Mouse (Mus musculus) intestine, postnatal 0 days (tissue): Measurements from ENCODE around the gene 4933427D14Rik. TPM values are rescaled to one million over a fixed set of nuclear protein-coding genes. Genes with fewer than 3 reads are reported as not detected.

Experiments used
- ATAC-seq: fragments of 200-750 bp; cut with Nextera tagmentation; 2 replicates; pipeline ENCODE4 v1.8.0; 2017; ENCODE audit warnings: mild to moderate bottlenecking, moderate TSS enrichment, moderate library complexity
- H3K27ac ChIP-seq: fragments of 300-500 bp; sonication (generic); 2 replicates; pipeline ENCODE4 v1.5.1; 2014; ENCODE audit warnings: mild to moderate bottlenecking, low read depth, low read length, moderate library complexity
- H3K27me3 ChIP-seq: fragments of 300-500 bp; sonication (generic); replicated peaks from 2 replicates; pipeline ENCODE4 v1.6.1; 2014; ENCODE audit warnings: low read length, mixed read lengths; ENCODE audit not compliant: control insufficient read depth, insufficient read depth
- H3K36me3 ChIP-seq: fragments of 300-500 bp; sonication (generic); 2 replicates; pipeline ENCODE4 v1.6.1; 2014; ENCODE audit warnings: mild to moderate bottlenecking, moderate library complexity; ENCODE audit not compliant: control insufficient read depth, insufficient read depth
- H3K4me1 ChIP-seq: fragments of 300-500 bp; sonication (generic); replicated peaks from 2 replicates; pipeline ENCODE4 v1.6.1; 2014; ENCODE audit warnings: antibody characterized with exemption, low read length, mixed read lengths; ENCODE audit not compliant: control insufficient read depth, insufficient read depth
- H3K4me2 ChIP-seq: fragments of 300-500 bp; sonication (generic); replicated peaks from 2 replicates; pipeline ENCODE4 v1.6.1; 2014; ENCODE audit warnings: low read depth, mild to moderate bottlenecking, moderate library complexity
- H3K4me3 ChIP-seq: fragments of 300-500 bp; sonication (generic); 2 replicates; pipeline ENCODE4 v1.5.1; 2014; ENCODE audit warnings: low read depth, low read length
- H3K9ac ChIP-seq: fragments of 300-500 bp; sonication (generic); 2 replicates; pipeline ENCODE4 v1.6.1; 2014; ENCODE audit warnings: mild to moderate bottlenecking, low read depth, low read length
- H3K9me3 ChIP-seq: fragments of 300-500 bp; sonication (generic); 2 replicates; pipeline ENCODE4 v1.6.1; 2016; ENCODE audit warnings: mixed run types; ENCODE audit not compliant: control insufficient read depth
- CTCF ChIP-seq: sonication (generic); IDR thresholded peaks from 2 replicates; pipeline ENCODE4 v1.5.1; 2016; ENCODE audit warnings: low read depth, mild to moderate bottlenecking, control low read depth, antibody characterized with exemption, moderate library complexity
- WGBS: fragments of 180-500 bp; shearing (Covaris S2); extraction: QIAGEN DNeasy Blood & Tissue Kit; methylation state at CpG from one replicate; pipeline ENCODE4 v1.1.7; 2014; 5-methylcytosine and 5-hydroxymethylcytosine counted together
- polyA plus RNA-seq: library from polyadenylated mRNA; unstranded; fragments of >200 nt; fragmentation: Nextera tagmentation; extraction: Ambion mirVana; gene quantifications from 2 replicates; pipeline ENCODE4 v1.2.1, GENCODE M21; 2015

4933427D14Rik gene
- polyA plus RNA-seq = 4.3 and 4.8 TPM in 2 replicates

DNA sequence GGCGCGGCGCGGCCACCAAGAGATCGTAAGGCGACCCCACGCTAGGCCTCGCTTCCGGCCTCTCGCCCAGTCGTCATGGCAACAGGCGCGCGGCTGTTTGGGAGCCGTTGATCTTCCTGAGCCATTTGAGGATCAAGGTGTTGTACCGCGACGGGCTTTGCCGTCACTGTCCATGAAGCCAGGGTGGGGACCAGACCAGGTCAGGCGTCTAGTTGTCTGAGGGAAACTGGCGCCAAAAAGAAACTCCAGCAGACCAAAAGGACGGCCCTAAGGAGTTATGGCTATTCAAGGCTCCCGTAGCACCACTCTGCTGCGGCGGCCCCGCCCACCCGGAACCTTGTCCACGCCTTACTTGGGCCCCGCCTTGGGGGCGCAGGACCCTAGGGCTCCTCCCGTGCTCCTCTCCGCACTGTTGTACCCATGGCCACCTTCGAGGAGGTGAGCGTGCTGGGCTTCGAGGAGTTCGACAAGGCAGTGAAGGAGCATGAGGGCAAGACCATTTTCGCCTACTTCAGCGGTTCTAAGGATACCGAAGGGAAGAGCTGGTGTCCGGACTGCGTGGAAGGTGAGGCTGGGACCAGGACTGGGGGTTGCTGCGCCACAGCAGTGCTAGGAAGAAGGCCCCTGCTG, at the start of gene 4933427D14Rik, which contains the start of gene Txndc17:
Gene 4933427D14Rik (minus strand): TSS at position 256 of the 630 bp plus-strand sequence.
Gene Txndc17 (plus strand): TSS at position 344 of the 630 bp plus-strand sequence.
- peak within 1 kb of the TSS; percentile 89 for H3K4me2 ChIP-seq
- H3K36me3 ChIP-seq = peaks cover 24% of the 10 kb centered on the region
- peak within 1 kb of the TSS; percentile 67 for H3K9ac ChIP-seq
- H3K9me3 ChIP-seq = no peaks in the 10 kb centered on the region
- peak within 1 kb of the TSS; percentile 89 for H3K4me3 ChIP-seq
- peak; percentile 88 for ATAC-seq
- H3K27me3 ChIP-seq = no peaks in the 10 kb centered on the region
- 0 out of 2 replicates have a peak, but pooled peaks cover 5% of the 10 kb centered on the region for H3K4me1 ChIP-seq
- peak within 1 kb of the TSS; percentile 91 for H3K27ac ChIP-seq
- 0 out of 2 replicates have a peak, but pooled peaks have one; percentile 16 for TF ChIP-seq CTCF
- WGBS = under 1% methylated on average over 42 of the region's 42 CpGs

DNA sequence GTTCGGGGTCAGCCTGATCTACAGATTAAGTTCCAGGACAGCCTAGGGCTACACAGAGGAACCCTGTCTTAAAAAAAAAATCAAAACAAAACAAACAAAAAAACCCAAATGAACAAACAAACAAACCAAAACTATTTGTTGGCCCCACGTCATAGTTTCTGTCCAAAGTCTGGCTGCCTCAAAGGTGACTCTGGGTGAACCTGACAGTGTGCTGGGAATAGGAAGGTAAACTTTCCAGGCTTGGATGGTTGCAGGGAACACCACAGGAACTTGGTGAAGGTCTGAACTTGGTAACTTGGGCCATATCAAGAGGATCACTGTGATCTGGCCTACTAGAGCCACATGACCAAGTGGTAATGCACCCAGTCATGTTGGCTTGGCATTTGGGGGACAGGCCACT, 49.2 kb upstream of the 4933427D14Rik start:
- Histone ChIP-seq H3K9me3 (no peaks in the 10 kb centered on the region), H3K4me1 (no peaks in the 10 kb centered on the region), H3K9ac (no peak overlapping the region), H3K27me3 (0 out of 2 replicates have a peak, but pooled peaks cover 3% of the 10 kb centered on the region), H3K4me2 (no peak overlapping the region), H3K27ac (no peak overlapping the region), H3K36me3 (no peaks in the 10 kb centered on the region), H3K4me3 (no peak overlapping the region)
- 84% methylated on average over 2 of the region's 2 CpGs for WGBS
- ATAC-seq = no peak
- TF ChIP-seq CTCF = no peak

DNA sequence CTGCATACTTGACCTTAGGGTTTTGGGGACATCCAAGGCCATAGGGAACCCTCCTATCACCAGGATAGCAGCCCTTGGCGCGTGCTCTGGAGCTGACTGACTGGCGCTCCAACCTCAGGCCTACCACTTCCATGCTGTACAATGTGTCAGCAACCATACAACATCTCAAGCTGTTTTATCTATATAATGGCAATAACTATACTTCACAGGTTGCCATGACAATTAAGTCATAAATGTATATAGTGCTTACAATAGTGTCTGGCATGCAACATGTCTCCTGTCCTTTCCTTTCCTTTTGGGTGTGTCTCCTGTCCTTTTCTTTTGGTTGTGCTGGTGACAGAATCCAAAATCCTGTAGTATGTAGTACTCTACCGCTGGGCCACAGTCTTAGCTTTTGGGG, 48.4 kb upstream of the 4933427D14Rik start:
- no peak overlapping the region for H3K27ac ChIP-seq
- 69% methylated on average over 4 of the region's 4 CpGs for WGBS
- ATAC-seq = peak; percentile 77

DNA sequence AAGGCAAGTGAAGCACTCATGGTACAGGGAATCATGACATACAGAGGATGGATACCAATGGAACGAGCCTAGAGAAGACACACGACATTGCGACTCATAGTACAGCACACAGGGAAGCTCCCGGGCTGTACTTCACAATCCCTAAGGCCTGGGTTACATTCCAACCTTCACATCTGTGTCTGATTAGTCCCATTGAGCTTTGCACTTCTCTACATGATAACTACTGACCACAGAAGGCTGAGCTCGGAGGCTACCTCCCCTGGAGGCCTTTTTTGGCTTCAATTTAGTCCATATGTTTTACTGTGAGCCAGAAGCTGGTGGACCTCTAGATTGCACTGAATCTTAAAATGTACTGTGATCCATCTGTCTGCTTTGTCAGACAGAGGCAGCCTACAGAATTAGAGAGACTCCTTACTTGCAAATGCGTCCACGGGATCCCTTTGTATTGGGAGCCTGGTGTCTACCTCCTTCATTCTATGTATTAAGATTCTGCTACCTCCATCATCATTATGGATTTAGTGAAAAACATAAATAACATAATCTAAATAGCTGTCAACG, 38.0 kb upstream of the 4933427D14Rik start:
- H3K4me2 ChIP-seq = no peak overlapping the region
- H3K36me3 ChIP-seq = no peaks in the 10 kb centered on the region
- H3K9me3 ChIP-seq = no peaks in the 10 kb centered on the region
- no peak overlapping the region for H3K27ac ChIP-seq
- 82% methylated on average over 8 of the region's 8 CpGs for WGBS
- H3K4me1 ChIP-seq = no peaks in the 10 kb centered on the region
- no peak for TF ChIP-seq CTCF
- ATAC-seq = no peak
- H3K9ac ChIP-seq = no peak overlapping the region
- no peaks in the 10 kb centered on the region for H3K27me3 ChIP-seq
- no peak overlapping the region for H3K4me3 ChIP-seq

More for the DNA sequence above, 48.4 kb upstream of the 4933427D14Rik start:
- Histone ChIP-seq H3K27me3 (0 out of 2 replicates have a peak, but pooled peaks cover 3% of the 10 kb centered on the region), H3K4me2 (no peak overlapping the region), H3K36me3 (no peaks in the 10 kb centered on the region), H3K4me1 (no peaks in the 10 kb centered on the region), H3K9ac (no peak overlapping the region), H3K9me3 (no peaks in the 10 kb centered on the region), H3K4me3 (no peak overlapping the region)
- TF ChIP-seq CTCF = no peak

DNA sequence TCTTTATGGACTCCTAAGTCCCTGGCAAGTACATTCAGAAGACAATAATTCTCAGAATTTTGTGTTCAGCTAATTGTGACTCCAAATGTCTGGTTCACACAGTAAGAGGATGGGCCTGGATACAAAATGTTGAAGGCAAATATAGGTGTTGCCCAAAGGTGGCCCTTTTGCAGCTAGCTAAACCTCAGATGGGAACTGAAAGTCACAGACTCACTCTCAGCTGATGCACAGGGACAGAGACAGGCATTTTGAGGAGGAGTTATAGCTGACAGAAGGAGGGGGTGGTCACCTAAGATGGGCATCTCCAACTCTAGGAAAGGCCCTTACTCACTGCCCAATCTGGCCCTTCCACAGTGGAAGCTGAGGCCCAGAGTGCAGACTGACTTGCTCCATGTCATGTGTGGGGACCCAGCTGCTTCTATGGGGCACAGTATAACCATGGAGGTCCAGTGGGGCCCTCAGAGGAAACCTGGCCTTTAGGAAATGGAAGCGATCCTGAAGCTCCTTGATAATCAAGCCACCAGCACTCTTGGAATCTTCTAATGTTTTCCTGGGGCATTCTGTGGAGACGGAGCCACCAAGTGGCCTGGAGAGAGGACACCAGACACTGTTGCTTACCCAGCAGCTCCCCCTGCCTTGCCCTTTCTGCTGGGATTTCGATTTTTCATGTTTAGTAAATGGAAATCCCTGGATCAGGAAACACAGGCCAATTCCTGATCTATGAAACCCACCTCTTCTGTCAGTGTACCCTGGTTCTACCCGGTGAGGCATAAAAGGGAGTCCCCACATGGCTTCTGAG, 33.0 kb upstream of the 4933427D14Rik start:
- Histone ChIP-seq H3K4me2 (no peak overlapping the region), H3K9ac (no peak overlapping the region), H3K4me1 (no peaks in the 10 kb centered on the region), H3K27ac (no peak overlapping the region), H3K36me3 (no peaks in the 10 kb centered on the region), H3K9me3 (no peaks in the 10 kb centered on the region), H3K4me3 (no peak overlapping the region), H3K27me3 (no peaks in the 10 kb centered on the region)
- ATAC-seq = no peak
- TF ChIP-seq CTCF = no peak
- WGBS = 56% methylated on average over 4 of the region's 4 CpGs

DNA sequence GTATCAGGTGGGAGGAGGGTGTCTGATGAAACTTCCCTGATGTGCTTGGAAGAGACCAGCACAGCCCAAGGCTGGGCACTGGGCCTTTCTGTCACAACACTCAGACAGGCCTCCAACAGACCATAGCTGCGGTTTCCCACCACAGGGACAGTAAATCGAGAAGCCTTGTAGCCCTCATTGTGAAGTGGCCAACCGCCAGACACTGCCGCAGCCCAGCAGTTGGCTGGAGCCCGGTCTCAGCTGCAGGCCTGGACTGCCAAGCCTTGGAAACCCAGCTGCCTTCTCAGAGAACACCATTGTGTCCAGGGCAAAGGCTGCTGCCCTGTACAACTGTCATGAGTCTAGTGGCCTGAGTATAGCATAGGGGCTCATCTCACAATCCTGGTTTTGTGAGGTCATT, 26.8 kb upstream of the 4933427D14Rik start:
- Histone ChIP-seq H3K27ac (no peak overlapping the region), H3K9me3 (no peaks in the 10 kb centered on the region), H3K9ac (no peak overlapping the region), H3K27me3 (no peaks in the 10 kb centered on the region), H3K4me3 (no peak overlapping the region), H3K36me3 (no peaks in the 10 kb centered on the region), H3K4me2 (no peak overlapping the region), H3K4me1 (no peaks in the 10 kb centered on the region)
- TF ChIP-seq CTCF = no peak
- no peak for ATAC-seq
- 75% methylated on average over 5 of the region's 5 CpGs for WGBS
